Mouse (Mus musculus) WW6 (cell line): ENCODE measurements around the gene Samhd1.

Source experiments
- DNase-seq: peaks from one replicate; pipeline ENCODE4 v3.0.0-alpha.2; 2013; ENCODE audit warnings: low read depth, low spot score

Gene Samhd1

DNA sequence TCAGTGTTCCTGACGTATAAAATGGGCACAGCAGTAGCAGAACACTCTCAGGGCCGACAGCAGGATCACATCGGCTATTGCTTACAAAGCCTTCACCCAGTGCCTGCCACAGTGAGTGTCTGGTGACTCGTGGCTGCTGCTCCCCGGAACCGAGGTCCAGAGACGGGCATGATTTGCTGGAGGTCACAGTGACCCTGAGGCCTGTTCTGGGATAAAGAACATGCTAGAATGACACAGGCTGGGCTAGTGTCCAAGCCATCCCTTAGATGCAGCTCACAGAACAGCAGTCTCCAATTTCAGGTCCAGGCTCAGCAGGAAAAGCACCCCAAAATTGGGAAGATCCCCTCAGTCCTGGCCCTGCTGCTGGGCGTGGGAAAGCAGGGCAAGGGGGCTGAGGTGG lies 80.8 kb downstream of the Samhd1 start:
- no peak for DNase-seq

DNA sequence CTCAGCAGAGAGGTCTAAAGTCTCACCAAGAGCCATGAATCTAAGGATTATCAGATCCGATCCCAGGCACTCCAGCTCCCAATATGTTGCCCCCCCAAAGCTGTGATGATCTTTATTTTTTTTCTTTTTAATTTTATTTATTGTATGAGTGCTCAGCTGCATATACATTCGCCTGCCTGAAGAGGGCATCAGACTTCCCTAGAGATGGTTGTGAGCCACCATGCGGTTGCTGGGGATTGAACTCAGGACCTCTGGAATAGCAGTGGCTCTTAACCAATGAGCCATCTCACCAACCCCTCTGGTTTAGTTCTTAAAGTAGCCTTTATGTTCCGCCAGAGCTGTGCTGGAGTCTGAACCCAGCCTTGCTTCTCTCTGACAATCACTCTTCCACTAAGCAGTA lies 81.3 kb downstream of the Samhd1 start:
- DNase-seq: no peak

DNA sequence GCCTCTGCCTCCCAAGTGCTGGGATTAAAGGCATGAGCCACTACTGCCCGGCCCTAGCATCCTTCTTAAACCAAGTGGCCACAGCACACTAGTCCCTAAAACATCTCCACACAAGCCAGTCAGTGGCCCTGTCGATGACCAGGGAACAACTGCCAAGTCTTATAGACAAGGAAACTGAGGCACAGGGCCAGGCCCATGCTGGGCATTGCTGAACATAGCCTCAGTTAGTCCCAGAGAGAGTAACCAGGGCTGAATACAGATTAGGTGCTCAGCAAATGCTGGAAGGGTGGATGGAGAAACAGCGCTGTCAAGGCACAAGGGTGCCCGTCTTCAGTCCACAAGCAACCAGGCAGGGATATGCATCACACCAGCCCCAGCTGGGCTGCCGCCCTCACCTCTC lies 81.9 kb downstream of the Samhd1 start:
- DNase-seq: no peak

- no peak for DNase-seq
Measured at GRCm38 (mm10) chr2:157052448-157052847, 82.6 kb downstream of the Samhd1 start.

DNA sequence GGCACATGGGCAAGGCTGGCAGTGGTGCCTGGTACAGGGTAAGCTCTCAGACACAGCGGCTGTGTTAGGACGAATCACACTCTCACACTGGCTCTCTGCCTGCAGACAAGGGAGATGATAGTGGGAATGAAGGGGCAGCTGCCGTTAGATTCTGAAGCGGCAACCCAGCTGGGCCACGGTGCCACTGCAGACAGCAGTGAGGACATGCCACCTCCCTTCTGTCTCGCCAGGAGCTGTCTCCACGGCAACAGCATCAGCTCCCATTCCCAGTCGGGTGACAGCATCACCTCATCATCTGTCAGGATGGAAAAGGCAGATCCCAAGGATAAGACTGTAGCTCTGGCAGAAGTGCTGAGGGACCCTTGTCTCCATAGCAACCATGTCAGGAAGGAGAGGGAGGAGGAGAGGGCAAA lies 85.2 kb downstream of the Samhd1 start:
- no peak for DNase-seq

DNA sequence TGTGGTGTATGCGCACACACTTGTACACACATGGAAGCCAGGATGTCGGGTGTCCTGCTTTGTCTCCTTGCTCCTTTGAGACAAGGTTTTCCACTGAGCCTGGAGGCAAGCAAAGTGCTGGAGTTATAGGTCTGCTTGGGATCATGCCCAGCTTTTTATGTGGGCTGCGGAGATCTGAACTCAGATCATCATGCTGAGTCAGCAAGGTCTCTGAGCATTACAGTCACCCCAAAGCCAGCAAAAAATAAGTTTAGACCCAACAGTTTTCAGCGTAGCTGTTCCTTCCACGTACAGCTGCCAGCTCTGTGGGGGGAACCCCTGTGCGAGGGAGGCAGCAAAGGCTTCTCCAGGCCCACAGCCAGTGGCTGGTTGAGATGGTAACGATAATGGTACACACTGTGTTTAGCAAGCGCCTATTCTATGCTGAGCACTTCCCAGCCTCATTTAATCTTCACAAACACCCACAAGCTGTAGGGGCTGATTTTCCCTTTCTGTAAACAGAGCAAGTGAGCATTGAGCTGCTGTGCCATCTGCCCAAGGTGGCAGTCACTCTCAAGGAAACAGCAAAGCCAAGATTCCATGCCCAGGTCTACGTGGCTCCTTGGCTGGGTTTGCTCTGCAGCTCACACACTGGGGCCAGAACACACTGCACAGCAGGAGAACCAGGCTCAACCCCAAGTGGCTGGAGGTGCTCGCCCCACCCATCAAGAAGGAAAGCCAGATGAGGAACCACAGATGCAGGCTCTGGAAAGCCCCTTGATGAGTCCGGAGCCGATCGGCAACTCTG lies 86.5 kb downstream of the Samhd1 start:
- no peak for DNase-seq
